Mouse (Mus musculus) ES-Bruce4 (cell line): ENCODE results near the gene Klhl1. TPM values are rescaled to one million over a fixed set of nuclear protein-coding genes. Genes with fewer than 3 reads are reported as not detected.
A peak's percentile ranks its signal among the peaks of the same experiment; 100 is the strongest.

ENCODE experiments used
- H3K27ac ChIP-seq: 2 replicates; pipeline ENCODE4 v1.5.1; 2012; ENCODE audit warnings: low read length, inconsistent platforms; ENCODE audit not compliant: insufficient read depth
- H3K27me3 ChIP-seq: 2 replicates; pipeline ENCODE4 v1.6.1; 2012; ENCODE audit warnings: mild to moderate bottlenecking, low read length, inconsistent platforms; ENCODE audit not compliant: control insufficient read depth, poor library complexity, insufficient read depth, severe bottlenecking
- H3K36me3 ChIP-seq: 2 replicates; pipeline ENCODE4 v1.6.1; 2012; ENCODE audit warnings: inconsistent platforms, mild to moderate bottlenecking, low read length, moderate library complexity; ENCODE audit not compliant: control insufficient read depth, poor library complexity, insufficient read depth, severe bottlenecking
- H3K4me1 ChIP-seq: one replicate; pipeline ENCODE4 v1.8.1; 2011; ENCODE audit warnings: low read length; ENCODE audit not compliant: control insufficient read depth, insufficient read depth
- H3K4me3 ChIP-seq: 2 replicates; pipeline ENCODE4 v1.5.1; 2011; ENCODE audit warnings: low read depth, mild to moderate bottlenecking, low read length
- H3K9ac ChIP-seq: 2 replicates; pipeline ENCODE4 v1.6.1; 2012; ENCODE audit warnings: low read depth, mild to moderate bottlenecking, inconsistent platforms; ENCODE audit not compliant: poor library complexity, severe bottlenecking
- H3K9me3 ChIP-seq: replicated peaks from 2 replicates; pipeline ENCODE4 v1.6.1; 2012; ENCODE audit warnings: mild to moderate bottlenecking, low read length, inconsistent platforms; ENCODE audit not compliant: control insufficient read depth, poor library complexity, insufficient read depth, severe bottlenecking
- CTCF ChIP-seq: IDR thresholded peaks from one replicate; pipeline ENCODE4 v1.8.1; 2011; ENCODE audit warnings: low read depth, low read length
- EP300 ChIP-seq: IDR thresholded peaks from 2 replicates; pipeline ENCODE4 v1.6.1; 2011; ENCODE audit warnings: low read depth, low read length; ENCODE audit not compliant: insufficient read depth
- POLR2A ChIP-seq: IDR thresholded peaks from one replicate; pipeline ENCODE4 v1.8.1; 2011; ENCODE audit warnings: low read length; ENCODE audit not compliant: insufficient read depth
- polyA plus RNA-seq: library from polyadenylated mRNA; stranded (reverse); fragments of >200 nt; gene quantifications from 2 replicates; pipeline ENCODE4 v1.2.4, GENCODE M21; 2011; ENCODE audit warnings: low read depth; ENCODE audit not compliant: missing spikeins, insufficient read depth, insufficient read length

Gene Klhl1
- polyA plus RNA-seq: not detected in 2 replicates

GRCm38 (mm10) chr14:96518954-96519682 lies at the start of gene Klhl1:
Klhl1 (minus strand) TSS chr14:96519102.
- no peak within 1 kb of the TSS for H3K27ac ChIP-seq
- H3K9me3 ChIP-seq: no peaks in the 10 kb centered on the region
- no peaks in the 10 kb centered on the region for H3K4me1 ChIP-seq
- H3K4me3 ChIP-seq: peak within 1 kb of the TSS; percentile 17
- no peak for TF ChIP-seq POLR2A
- no peak for TF ChIP-seq EP300
- TF ChIP-seq CTCF: no peak
- H3K27me3 ChIP-seq: peaks cover 3% of the 10 kb centered on the region; the same call in 1 of the 2 replicates
- H3K36me3 ChIP-seq: no peaks in the 10 kb centered on the region
- H3K9ac ChIP-seq: no peak within 1 kb of the TSS

- H3K9me3 ChIP-seq: no peaks in the 10 kb centered on the region
- H3K27ac ChIP-seq: no peak overlapping the region
- no peaks in the 10 kb centered on the region for H3K27me3 ChIP-seq
- H3K4me3 ChIP-seq: no peak overlapping the region
- no peaks in the 10 kb centered on the region for H3K4me1 ChIP-seq
- no peaks in the 10 kb centered on the region for H3K36me3 ChIP-seq
- H3K9ac ChIP-seq: no peak overlapping the region
- TF ChIP-seq CTCF (no peak), EP300 (no peak), POLR2A (no peak)
These were observed 34.8 kb upstream of the Klhl1 start for GRCm38 (mm10) chr14:96553668-96554067.

DNA sequence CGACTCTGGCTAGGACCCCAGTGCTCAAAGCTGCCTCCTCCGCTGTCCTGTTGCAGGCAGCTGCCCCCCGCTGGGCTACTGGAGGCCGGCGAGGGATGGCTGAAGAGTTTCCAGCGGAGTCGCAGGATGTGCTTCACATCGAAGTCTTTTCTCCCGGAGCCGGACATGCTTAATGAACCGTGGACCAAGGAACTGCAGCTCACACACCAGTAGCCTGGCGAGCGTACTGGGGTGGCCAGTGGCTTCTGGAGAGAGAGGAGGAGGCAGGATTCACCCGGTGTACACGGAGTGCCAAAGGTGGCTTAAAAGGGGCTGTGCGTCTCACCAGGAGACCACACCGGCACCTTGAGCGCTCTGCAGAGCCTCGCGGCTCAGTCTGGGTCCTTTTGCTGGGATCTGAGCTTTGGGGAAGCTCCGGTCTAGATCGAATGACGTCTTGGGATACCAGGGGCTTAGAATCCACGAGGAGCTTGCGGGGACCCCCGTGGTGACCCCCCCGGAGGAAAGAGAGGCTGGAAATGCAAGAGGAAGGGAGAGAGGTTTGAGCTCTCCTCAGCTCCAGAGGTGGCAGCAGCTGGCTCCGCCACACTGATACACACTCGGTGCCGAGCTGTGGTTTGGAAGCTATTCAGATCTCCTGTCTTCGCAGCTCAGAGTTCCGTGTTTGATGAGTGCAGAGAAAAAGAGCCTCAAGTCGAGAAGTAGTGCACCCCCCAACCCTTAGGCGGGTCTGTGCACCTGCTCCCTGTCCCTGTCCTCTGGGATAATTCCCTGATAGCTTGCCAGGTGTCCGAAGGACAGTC lies 550 bp downstream of the Klhl1 start:
- H3K4me3 ChIP-seq: peak overlapping the region; percentile 17
- no peak for TF ChIP-seq EP300
- TF ChIP-seq CTCF: no peak
- no peak for TF ChIP-seq POLR2A
- peaks cover 3% of the 10 kb centered on the region; the same call in 1 of the 2 replicates for H3K27me3 ChIP-seq
- no peak overlapping the region for H3K9ac ChIP-seq
- no peaks in the 10 kb centered on the region for H3K4me1 ChIP-seq
- H3K9me3 ChIP-seq: no peaks in the 10 kb centered on the region
- H3K27ac ChIP-seq: no peak overlapping the region
- no peaks in the 10 kb centered on the region for H3K36me3 ChIP-seq

DNA sequence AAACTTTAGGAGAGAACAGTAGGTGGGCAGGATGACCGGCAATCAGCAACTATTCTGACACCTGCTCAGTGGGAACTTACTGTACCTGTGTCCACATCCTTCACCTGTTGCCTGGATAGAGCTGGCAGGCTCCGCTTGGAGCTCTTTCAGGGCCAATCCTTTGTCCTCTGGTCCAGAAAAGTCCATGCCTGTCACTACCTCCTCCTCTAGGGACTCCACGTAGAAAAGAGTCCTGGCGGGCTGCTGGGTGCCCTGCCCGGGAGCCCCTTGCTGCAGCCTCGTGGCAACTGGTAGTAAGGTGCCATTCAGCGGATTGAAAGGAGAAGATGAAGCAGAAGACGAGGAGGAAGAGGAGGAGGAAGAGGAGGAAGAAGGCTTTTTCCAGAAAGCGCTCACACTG lies 1.2 kb downstream of the Klhl1 start:
- H3K36me3 ChIP-seq: no peaks in the 10 kb centered on the region
- TF ChIP-seq CTCF (no peak), POLR2A (no peak), EP300 (no peak)
- no peak overlapping the region for H3K27ac ChIP-seq
- H3K9me3 ChIP-seq: no peaks in the 10 kb centered on the region
- peak overlapping the region; percentile 17; the same call in 1 of the 2 replicates for H3K4me3 ChIP-seq
- H3K27me3 ChIP-seq: peaks cover 3% of the 10 kb centered on the region; the same call in 1 of the 2 replicates
- no peaks in the 10 kb centered on the region for H3K4me1 ChIP-seq
- no peak overlapping the region for H3K9ac ChIP-seq

GRCm38 (mm10) chr14:96499936-96500335 lies 19.0 kb downstream of the Klhl1 start:
- no peak overlapping the region for H3K4me3 ChIP-seq
- no peak overlapping the region for H3K27ac ChIP-seq
- H3K27me3 ChIP-seq: no peaks in the 10 kb centered on the region
- no peaks in the 10 kb centered on the region for H3K9me3 ChIP-seq
- TF ChIP-seq CTCF: no peak
- TF ChIP-seq EP300: no peak
- TF ChIP-seq POLR2A: no peak
- no peaks in the 10 kb centered on the region for H3K36me3 ChIP-seq
- H3K4me1 ChIP-seq: no peaks in the 10 kb centered on the region
- H3K9ac ChIP-seq: no peak overlapping the region

GRCm38 (mm10) chr14:96471812-96472211 lies 47.1 kb downstream of the Klhl1 start:
- Histone ChIP-seq H3K27ac (no peak overlapping the region), H3K9me3 (no peaks in the 10 kb centered on the region), H3K27me3 (no peaks in the 10 kb centered on the region), H3K9ac (no peak overlapping the region), H3K4me1 (no peaks in the 10 kb centered on the region), H3K4me3 (no peak overlapping the region), H3K36me3 (no peaks in the 10 kb centered on the region)
- TF ChIP-seq EP300: no peak
- no peak for TF ChIP-seq POLR2A
- no peak for TF ChIP-seq CTCF
